Mouse (Mus musculus): ENCODE data around the gene Enah.

The Enah gene

GRCm38 (mm10) chr1:182027426-182027979 lies 7.7 kb upstream of the Enah start:
- no peak for DNase-seq

GRCm38 (mm10) chr1:182026821-182027220 lies 7.0 kb upstream of the Enah start:
- no peak for DNase-seq

- no peak for DNase-seq
Observed at GRCm38 (mm10) chr1:182026120-182026519, 6.3 kb upstream of the Enah start.

- no peak for DNase-seq
Observed at GRCm38 (mm10) chr1:182021691-182022299, 2.0 kb upstream of the Enah start.

GRCm38 (mm10) chr1:182020831-182021460 lies 1.2 kb upstream of the Enah start:
- no peak for DNase-seq

GRCm38 (mm10) chr1:182019266-182019925 lies 394 bp downstream of the Enah start:
- no peak for DNase-seq

GRCm38 (mm10) chr1:182018397-182019265 lies 1.2 kb downstream of the Enah start:
- DNase-seq, result no peak

- DNase-seq, result no peak
Observed at GRCm38 (mm10) chr1:182005831-182006230, 14.0 kb downstream of the Enah start.

GRCm38 (mm10) chr1:181998673-181999072 lies 21.1 kb downstream of the Enah start:
- DNase-seq, result no peak

GRCm38 (mm10) chr1:181997791-181998190 lies 22.0 kb downstream of the Enah start:
- DNase-seq, result no peak

GRCm38 (mm10) chr1:181993597-181993996 lies 26.2 kb downstream of the Enah start:
- no peak for DNase-seq

- DNase-seq, result no peak
Observed at GRCm38 (mm10) chr1:181988367-181988766, 31.4 kb downstream of the Enah start.

- no peak for DNase-seq
Observed at GRCm38 (mm10) chr1:181987226-181987625, 32.6 kb downstream of the Enah start.

- DNase-seq, result no peak
Observed at GRCm38 (mm10) chr1:181985880-181986279, 33.9 kb downstream of the Enah start.

- DNase-seq, result no peak
Observed at GRCm38 (mm10) chr1:181984811-181985210, 35.0 kb downstream of the Enah start.

- no peak for DNase-seq
Observed at GRCm38 (mm10) chr1:181980017-181980719, 39.6 kb downstream of the Enah start.

- no peak for DNase-seq
Observed at GRCm38 (mm10) chr1:181975510-181975909, 44.3 kb downstream of the Enah start.

GRCm38 (mm10) chr1:181974897-181975296 lies 44.9 kb downstream of the Enah start:
- DNase-seq, result no peak

GRCm38 (mm10) chr1:181965277-181965676 lies 54.5 kb downstream of the Enah start:
- no peak for DNase-seq

- no peak for DNase-seq
Observed at GRCm38 (mm10) chr1:181963827-181964226, 56.0 kb downstream of the Enah start.

GRCm38 (mm10) chr1:181963351-181963750 lies 56.4 kb downstream of the Enah start:
- DNase-seq, result no peak

GRCm38 (mm10) chr1:181960383-181960782 lies 59.4 kb downstream of the Enah start:
- no peak for DNase-seq
